In genomic region chr3:84217961-84218351, GRCm38 (mm10) we compare ENCODE assay signal across 14 mouse cellular contexts. TPM values are rescaled to one million over a fixed set of nuclear protein-coding genes. Genes with fewer than 3 reads are reported as not detected.
A peak's percentile ranks its signal among the peaks of the same experiment; 100 is the strongest.
DNase-seq lines count a peak whose midpoint lies in the region; ATAC-seq and TF ChIP-seq lines count a peak whose summit lies in the region.
"Had no signal": no experiment of that assay in that cellular context is flagged by ENCODE, and none has a peak within 500 bp of the region (broad histone marks: within the 10 kb centered on the region; RNA-seq: fewer than 3 reads in every experiment).

No protein-coding gene starts in this region.

- TF ChIP-seq EP300 in lung, postnatal 0 days (IDR thresholded peaks at IDR 0.05) = no peak

- ATAC-seq in lung, postnatal 0 days = no peak
- no peak for ATAC-seq in forebrain, embryonic 12.5 days (ENCODE audit: low FRiP score)
- ATAC-seq in hindbrain, postnatal 0 days = no peak
- ATAC-seq in neural tube, embryonic 14.5 days (ENCODE audit: low read depth) = no peak
- ATAC-seq: CD4-positive, CD25-positive, alpha-beta regulatory T cell, adult 4 months had no signal

- TF ChIP-seq CTCF in lung, postnatal 0 days (IDR thresholded peaks at IDR 0.05) = no peak
- no peak for TF ChIP-seq CTCF in hindbrain, postnatal 0 days (IDR thresholded peaks at IDR 0.05; ENCODE audit: low read depth)

- H3K4me2 ChIP-seq in lung, postnatal 0 days (replicated peaks; ENCODE audit: low read depth, low read length) = 0 out of 2 replicates have a peak overlapping the region, but pooled peaks have one; percentile 8
- peak overlapping the region; percentile 73 for H3K4me2 ChIP-seq in forebrain, embryonic 12.5 days
- H3K4me2 ChIP-seq in hindbrain, postnatal 0 days (ENCODE audit: low read depth, low read length) = peak overlapping the region; percentile 83
- H3K4me2 ChIP-seq in neural tube, embryonic 14.5 days (ENCODE audit: low read depth, low read length) = peak overlapping the region; percentile 77
- H3K4me2 ChIP-seq: lung, embryonic 14.5 days had no signal

- H3K4me3 ChIP-seq in lung, postnatal 0 days (ENCODE audit: low read depth, low read length) = no peak overlapping the region
- H3K4me3 ChIP-seq in forebrain, embryonic 12.5 days (replicated peaks) = peak overlapping the region; percentile 25
- peak overlapping the region; percentile 65 for H3K4me3 ChIP-seq in hindbrain, postnatal 0 days (ENCODE audit: low read length)
- H3K4me3 ChIP-seq in neural tube, embryonic 14.5 days (ENCODE audit: low read depth, low read length) = peak overlapping the region; percentile 57
- H3K4me3 ChIP-seq: heart, adult 2 months had no signal

- no peaks in the 10 kb centered on the region for H3K27me3 ChIP-seq in lung, postnatal 0 days (replicated peaks; ENCODE audit: insufficient read depth, low read length)
- no peaks in the 10 kb centered on the region for H3K27me3 ChIP-seq in forebrain, embryonic 12.5 days
- H3K27me3 ChIP-seq in hindbrain, postnatal 0 days (ENCODE audit: insufficient read depth, low read length) = no peaks in the 10 kb centered on the region
- H3K27me3 ChIP-seq in neural tube, embryonic 14.5 days (ENCODE audit: control insufficient read depth, insufficient read depth, low read length) = no peaks in the 10 kb centered on the region

- no peak overlapping the region for H3K27ac ChIP-seq in lung, postnatal 0 days (ENCODE audit: low read length)
- H3K27ac ChIP-seq in forebrain, embryonic 12.5 days = peak overlapping the region; percentile 14
- peak overlapping the region; percentile 64 for H3K27ac ChIP-seq in hindbrain, postnatal 0 days
- H3K27ac ChIP-seq in neural tube, embryonic 14.5 days (ENCODE audit: low read depth, low read length) = peak overlapping the region; percentile 13
- H3K27ac ChIP-seq: heart, adult 2 months had no signal

- no peaks in the 10 kb centered on the region for H3K36me3 ChIP-seq in lung, postnatal 0 days (ENCODE audit: insufficient read depth, low read length)
- H3K36me3 ChIP-seq in forebrain, embryonic 12.5 days (replicated peaks) = no peaks in the 10 kb centered on the region
- no peaks in the 10 kb centered on the region for H3K36me3 ChIP-seq in hindbrain, postnatal 0 days (ENCODE audit: insufficient read depth, low read length)
- no peaks in the 10 kb centered on the region for H3K36me3 ChIP-seq in neural tube, embryonic 14.5 days (ENCODE audit: control insufficient read depth, insufficient read depth, low read length)

- H3K9me3 ChIP-seq in lung, postnatal 0 days (ENCODE audit: low read length) = no peaks in the 10 kb centered on the region
- no peaks in the 10 kb centered on the region for H3K9me3 ChIP-seq in forebrain, embryonic 12.5 days
- no peaks in the 10 kb centered on the region for H3K9me3 ChIP-seq in hindbrain, postnatal 0 days (ENCODE audit: low read length)
- no peaks in the 10 kb centered on the region for H3K9me3 ChIP-seq in neural tube, embryonic 14.5 days (ENCODE audit: control insufficient read depth, low read length)

- H3K9ac ChIP-seq in lung, postnatal 0 days (replicated peaks; ENCODE audit: low read depth) = no peak overlapping the region
- peak overlapping the region; percentile 43; the same call in 1 of the 2 replicates for H3K9ac ChIP-seq in forebrain, embryonic 12.5 days
- peak overlapping the region; percentile 79 for H3K9ac ChIP-seq in hindbrain, postnatal 0 days (replicated peaks; ENCODE audit: low read length)
- H3K9ac ChIP-seq in neural tube, embryonic 14.5 days (replicated peaks; ENCODE audit: low read depth, low read length) = peak overlapping the region; percentile 41; the same call in 1 of the 2 replicates
- H3K9ac ChIP-seq: lung, embryonic 14.5 days had no signal

- 51% methylated on average over 4 of the region's 4 CpGs for WGBS in lung, postnatal 0 days
- WGBS in forebrain, embryonic 12.5 days = 18% methylated on average over 4 of the region's 4 CpGs
- 15% methylated on average over 4 of the region's 4 CpGs for WGBS in hindbrain, postnatal 0 days
- 28% methylated on average over 4 of the region's 4 CpGs for WGBS in neural tube, embryonic 14.5 days

- H3K4me1 ChIP-seq in lung, postnatal 0 days (ENCODE audit: insufficient read depth, low read depth, low read length) = no peaks in the 10 kb centered on the region
- H3K4me1 ChIP-seq in forebrain, embryonic 12.5 days = peaks cover 69% of the 10 kb centered on the region
- peaks cover 41% of the 10 kb centered on the region for H3K4me1 ChIP-seq in hindbrain, postnatal 0 days (ENCODE audit: insufficient read depth, low read length)
- H3K4me1 ChIP-seq in neural tube, embryonic 14.5 days (ENCODE audit: control insufficient read depth, insufficient read depth, low read length) = peaks cover 55% of the 10 kb centered on the region

- no peak for DNase-seq in lung, postnatal 0 days (ENCODE audit: low spot score)
- DNase-seq in lung, postnatal 36 days = no peak
- DNase-seq in hindbrain, postnatal 0 days (ENCODE audit: low spot score) = no peak
- DNase-seq in spleen, postnatal 10 days (ENCODE audit: low spot score in 2 of 2) = no peak
- DNase-seq in adrenal gland, adult (ENCODE audit: inconsistent age in 2 of 2, low spot score in 1 of 2) = no peak
- DNase-seq in c-Kit-positive CD71-positive TER-119-positive erythroid progenitor cells, embryonic 14.5 days (ENCODE audit: low spot score) = no peak
- DNase-seq: heart, adult 2 months; kidney, postnatal 14 days; lung, embryonic 14.5 days had no signal

RNA-seq across cellular contexts. Expression of gene Gm6525, which starts 44.1 kb away (rescaled TPM):
- polyA plus RNA-seq in lung, postnatal 0 days (2015; fragmentation: Nextera tagmentation; extraction: Ambion mirVana) = 0.57 and 0.75 TPM in 2 replicates
- 1.5 and 2.5 TPM in 2 replicates for polyA plus RNA-seq in forebrain, embryonic 12.5 days (2016; fragmentation: Nextera tagmentation; extraction: Ambion mirVana)
- not detected in 2 replicates for total RNA-seq in hindbrain, postnatal 0 days (2014; rRNA removed)
- 2.3 and 2.8 TPM in 2 replicates for polyA plus RNA-seq in hindbrain, postnatal 0 days (2015; fragmentation: Nextera tagmentation; extraction: Ambion mirVana)
- polyA plus RNA-seq in neural tube, embryonic 14.5 days (2014; fragmentation: Nextera tagmentation; extraction: Ambion mirVana) = 3.6 and 4.6 TPM in 2 replicates
- total RNA-seq: heart, adult 2 months; hematopoietic stem cell, adult 5-6 weeks; left cerebral cortex, postnatal 25 days had no signal
- polyA plus RNA-seq: heart, adult 2 months had no signal

Comparison
In these comparisons a context has a peak if more than half of its experiments do, and no peak if none do; other contexts are left out.
1. H3K4me2 ChIP-seq: peak in every context shown above with its lines; median percentile 83 in hindbrain, postnatal 0 days; 77 in neural tube, embryonic 14.5 days; 73 in forebrain, embryonic 12.5 days; 8 in lung, postnatal 0 days.